Mouse (Mus musculus) 3134 (cell line): ENCODE data around the gene Camk2n1.

Source experiments
- DNase-seq: peaks from one replicate; pipeline ENCODE4 v3.0.0-alpha.2; 2011; ENCODE audit warnings: low spot score; ENCODE audit not compliant: insufficient read length; ENCODE audit errors: extremely low read depth

Camk2n1 gene

GRCm38 (mm10) chr4:138505171-138505870 lies 51.2 kb downstream of the Camk2n1 start:
- DNase-seq, result no peak

GRCm38 (mm10) chr4:138507903-138508302 lies 53.8 kb downstream of the Camk2n1 start:
- DNase-seq, result no peak
